Mouse (Mus musculus) hindbrain, embryonic 13.5 days (tissue): ENCODE results near the gene Tmem160. TPM values are rescaled to one million over a fixed set of nuclear protein-coding genes. Genes with fewer than 3 reads are reported as not detected.

Experiments used
- ATAC-seq: fragments of 200-750 bp; cut with Nextera tagmentation; 2 replicates; pipeline ENCODE4 v1.8.0; 2017; ENCODE audit warnings: moderate TSS enrichment; ENCODE audit not compliant: low FRiP score
- H3K27ac ChIP-seq: fragments of 300-500 bp; sonication (generic); 2 replicates; pipeline ENCODE4 v1.5.1; 2015; ENCODE audit warnings: inconsistent platforms, mild to moderate bottlenecking, moderate library complexity
- H3K27me3 ChIP-seq: fragments of 300-500 bp; sonication (generic); 2 replicates; pipeline ENCODE4 v1.6.1; 2015; ENCODE audit warnings: mild to moderate bottlenecking, inconsistent platforms
- H3K36me3 ChIP-seq: fragments of 300-500 bp; sonication (generic); 2 replicates; pipeline ENCODE4 v1.6.1; 2015; ENCODE audit warnings: mild to moderate bottlenecking, inconsistent platforms
- H3K4me1 ChIP-seq: fragments of 300-500 bp; sonication (generic); replicated peaks from 2 replicates; pipeline ENCODE4 v1.6.1; 2015; ENCODE audit warnings: inconsistent platforms
- H3K4me2 ChIP-seq: fragments of 300-500 bp; sonication (generic); 2 replicates; pipeline ENCODE4 v1.6.1; 2015; ENCODE audit warnings: inconsistent platforms, mild to moderate bottlenecking, moderate library complexity
- H3K4me3 ChIP-seq: fragments of 300-500 bp; sonication (generic); 2 replicates; pipeline ENCODE4 v1.5.1; 2015; ENCODE audit warnings: mild to moderate bottlenecking, inconsistent platforms
- H3K9ac ChIP-seq: fragments of 300-500 bp; sonication (generic); 2 replicates; pipeline ENCODE4 v1.6.1; 2015; ENCODE audit warnings: mild to moderate bottlenecking, inconsistent platforms
- H3K9me3 ChIP-seq: fragments of 300-500 bp; sonication (generic); 2 replicates; pipeline ENCODE4 v1.6.1; 2016; ENCODE audit warnings: inconsistent platforms
- WGBS: fragments of 180-500 bp; shearing (Covaris S2); methylation state at CpG from one replicate; pipeline ENCODE4 v1.1.7; 2015; 5-methylcytosine and 5-hydroxymethylcytosine counted together
- polyA plus RNA-seq: library from polyadenylated mRNA; unstranded; fragments of >200 nt; fragmentation: Nextera tagmentation; extraction: Ambion mirVana; gene quantifications from 2 replicates; pipeline ENCODE4 v1.2.1, GENCODE M21; 2015

Gene Tmem160
- polyA plus RNA-seq, 1 experiment from 2014 or later: 55.9 TPM

DNA sequence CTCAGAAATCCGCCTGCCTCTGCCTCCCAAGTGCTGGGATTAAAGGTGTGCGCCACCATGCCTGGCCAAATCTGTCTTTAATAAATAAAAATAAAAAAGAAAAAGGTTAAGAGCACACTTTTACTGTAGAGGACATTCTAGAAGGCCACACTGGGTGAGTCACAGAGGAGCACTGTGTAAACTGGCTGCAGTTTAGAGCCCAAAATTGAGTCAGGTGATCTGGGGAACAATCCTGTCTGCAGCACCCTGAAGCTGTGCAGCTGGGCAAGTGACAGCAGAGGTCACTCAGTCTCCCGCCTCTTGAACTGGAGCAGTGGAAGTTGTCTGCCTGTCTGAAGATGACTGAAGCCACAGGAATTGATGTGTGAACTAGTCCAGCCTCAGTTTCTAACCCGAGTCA lies 49.0 kb downstream of the Tmem160 start:
- no peak for ATAC-seq
- Histone ChIP-seq H3K9ac (no peak overlapping the region), H3K36me3 (peaks cover 81% of the 10 kb centered on the region), H3K9me3 (no peaks in the 10 kb centered on the region), H3K4me3 (no peak overlapping the region), H3K27ac (no peak overlapping the region), H3K27me3 (no peaks in the 10 kb centered on the region), H3K4me2 (no peak overlapping the region), H3K4me1 (peaks cover 13% of the 10 kb centered on the region)
- 93% methylated on average over 4 of the region's 4 CpGs for WGBS

DNA sequence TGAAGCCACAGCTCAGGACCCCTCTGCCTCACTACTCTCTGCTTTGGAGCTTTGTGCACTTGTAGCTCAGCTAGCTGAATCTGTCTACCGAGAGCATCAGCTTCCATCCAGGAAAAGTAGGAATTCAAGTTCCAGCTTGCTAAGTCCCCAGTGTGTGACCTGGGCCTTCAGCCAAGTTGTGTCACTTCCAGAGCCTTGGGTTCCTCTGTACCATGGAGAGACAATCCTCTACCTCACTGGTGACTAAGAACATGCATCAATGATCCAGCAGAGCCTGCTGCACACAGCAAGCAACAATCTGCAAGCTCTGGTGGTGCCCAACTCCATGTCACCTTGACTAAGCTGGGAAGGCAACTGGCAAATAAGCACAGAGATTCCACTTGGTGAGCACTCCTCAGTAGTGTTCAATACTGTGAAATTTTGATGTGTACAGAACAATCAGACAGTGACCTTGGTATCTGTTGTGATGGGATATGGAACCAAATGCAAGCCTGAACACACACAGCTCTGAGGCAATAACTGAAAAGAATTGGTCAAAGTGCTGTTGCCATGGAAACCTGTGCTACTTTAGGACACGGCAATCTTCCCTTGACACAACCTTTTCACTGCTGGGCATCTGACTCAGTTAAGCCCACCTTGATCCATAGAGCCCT lies 52.1 kb downstream of the Tmem160 start:
- Histone ChIP-seq H3K9me3 (no peaks in the 10 kb centered on the region), H3K27me3 (no peaks in the 10 kb centered on the region), H3K9ac (no peak overlapping the region), H3K4me3 (no peak overlapping the region), H3K36me3 (peaks cover 73% of the 10 kb centered on the region), H3K4me1 (peaks cover 10% of the 10 kb centered on the region), H3K4me2 (no peak overlapping the region), H3K27ac (no peak overlapping the region)
- ATAC-seq: no peak
- 54% methylated on average over 2 of the region's 2 CpGs for WGBS

Other genes starting within 250 kb of the Tmem160 start
- gene Dhx34, start 230.7 kb upstream of the Tmem160 start, polyA plus RNA-seq: 13.5 and 13.8 TPM in 2 replicates
- gene C5ar2, start 208.6 kb upstream of the Tmem160 start, polyA plus RNA-seq: 0.08 and 0.14 TPM in 2 replicates
- 1.7 and 2.3 TPM in 2 replicates for gene C5ar1, start 193.2 kb upstream of the Tmem160 start, polyA plus RNA-seq
- gene Inafm1, start 179.2 kb upstream of the Tmem160 start, polyA plus RNA-seq: 33.4 and 33.8 TPM in 2 replicates
- 23.9 and 27.9 TPM in 2 replicates for gene Ccdc9, start 166.0 kb upstream of the Tmem160 start, polyA plus RNA-seq
- gene Bbc3, start 144.4 kb upstream of the Tmem160 start, polyA plus RNA-seq: 24.0 and 24.2 TPM in 2 replicates
- gene Sae1, start 65.0 kb upstream of the Tmem160 start, polyA plus RNA-seq: 259 and 260 TPM in 2 replicates
- gene Zc3h4, start 51.9 kb upstream of the Tmem160 start, polyA plus RNA-seq: 17.4 and 18.6 TPM in 2 replicates
- 2.3 and 2.5 TPM in 2 replicates for gene Npas1, start 24.9 kb downstream of the Tmem160 start, polyA plus RNA-seq
- gene Arhgap35, start 162.2 kb downstream of the Tmem160 start, polyA plus RNA-seq: 30.1 and 30.7 TPM in 2 replicates
- gene Ceacam15, start 222.9 kb downstream of the Tmem160 start, polyA plus RNA-seq: not detected in 2 replicates